Mouse (Mus musculus) cerebellum, adult 9-10 months (tissue): ENCODE results near the gene Gm49359.
"Not testable (repeated sequence)": the region's sequence is repeated elsewhere in the genome, so short reads cannot be mapped to it uniquely, and the experiment has no call there.

Experiments used
- DNase-seq: peaks from one replicate; pipeline ENCODE4 v3.0.0; 2022

Gene Gm49359

DNA sequence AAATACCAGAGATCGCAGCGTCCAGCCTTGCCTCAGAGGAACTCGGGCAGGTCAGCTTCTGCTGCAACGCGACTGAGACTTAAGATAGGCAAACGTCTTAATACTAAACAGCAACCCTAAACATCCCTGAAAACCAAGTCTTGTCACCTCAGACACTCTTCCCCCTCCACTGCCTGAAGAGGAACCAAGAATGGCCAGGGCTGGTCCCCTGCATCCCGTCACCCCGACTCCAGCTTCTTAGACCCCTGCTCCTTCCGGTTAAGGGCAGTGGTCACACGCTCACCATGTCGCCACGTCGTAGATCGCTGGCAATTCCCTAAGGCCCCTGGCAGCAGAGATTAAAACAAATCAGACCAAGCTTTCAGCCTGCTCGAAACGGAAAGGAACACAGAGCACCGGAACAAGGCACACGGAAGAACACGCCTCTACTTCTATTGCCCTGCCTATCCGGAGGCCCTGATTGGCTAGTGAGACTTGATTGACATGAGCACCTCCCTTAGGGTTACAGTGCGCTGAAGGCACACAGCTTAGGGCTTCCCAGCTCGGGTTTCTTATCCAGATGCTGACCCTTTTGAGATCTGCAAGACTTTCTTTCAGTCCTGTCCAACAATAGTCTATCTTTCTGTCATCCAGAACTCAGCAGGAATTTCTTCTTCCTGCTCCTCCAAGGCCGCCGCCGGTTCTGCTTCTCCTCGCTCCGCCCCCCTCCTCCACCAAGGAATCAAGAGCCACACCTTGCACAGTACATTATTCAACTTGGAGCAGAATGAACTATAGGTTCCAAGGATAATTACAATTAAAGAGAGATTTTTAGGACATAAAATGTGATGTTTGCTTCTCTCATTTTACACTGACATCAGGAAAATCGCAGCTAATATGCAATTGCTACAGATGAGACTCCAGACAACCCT, at the start of gene Gm49359:
Gene Gm49359 (minus strand): TSS at position 409 of the 911 bp plus-strand sequence.
- peak; percentile 94 for DNase-seq

DNA sequence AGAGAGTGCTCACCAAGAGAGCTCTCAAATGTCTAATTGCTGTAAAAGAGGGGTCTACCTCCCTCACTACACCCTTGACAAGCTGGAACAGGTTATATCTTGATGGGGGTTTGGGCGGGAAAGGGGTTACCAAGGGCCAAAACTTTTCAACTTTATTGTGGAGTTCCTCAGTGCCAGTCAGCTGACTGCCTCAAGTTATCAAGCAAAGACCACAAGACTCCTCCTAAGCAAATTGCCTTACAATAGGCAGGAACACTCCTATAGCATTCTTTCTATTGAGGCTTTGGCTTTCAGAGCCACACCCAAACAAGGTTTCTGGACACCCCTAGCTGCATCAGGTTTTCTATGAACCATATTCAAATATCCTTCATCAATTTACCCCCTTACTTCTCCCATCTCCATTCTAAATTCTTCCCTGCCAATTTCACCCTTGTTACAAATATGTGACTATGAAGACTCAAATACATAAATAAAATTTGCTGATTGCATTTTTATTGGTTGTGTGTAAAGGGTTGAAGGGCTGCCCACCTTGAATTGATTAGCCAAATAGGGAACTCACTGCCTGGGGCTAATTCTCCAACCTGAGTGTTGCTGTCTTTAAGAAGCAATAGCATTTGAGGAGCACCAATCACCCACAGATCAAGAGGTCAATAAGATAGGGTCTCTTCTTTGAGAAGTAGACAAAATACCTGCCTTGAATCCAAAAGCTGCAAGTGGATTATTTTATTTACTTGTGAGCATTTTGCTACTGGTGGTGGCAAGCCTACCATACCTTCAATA, 44.2 kb upstream of the Gm49359 start:
- DNase-seq: not testable (repeated sequence)

DNA sequence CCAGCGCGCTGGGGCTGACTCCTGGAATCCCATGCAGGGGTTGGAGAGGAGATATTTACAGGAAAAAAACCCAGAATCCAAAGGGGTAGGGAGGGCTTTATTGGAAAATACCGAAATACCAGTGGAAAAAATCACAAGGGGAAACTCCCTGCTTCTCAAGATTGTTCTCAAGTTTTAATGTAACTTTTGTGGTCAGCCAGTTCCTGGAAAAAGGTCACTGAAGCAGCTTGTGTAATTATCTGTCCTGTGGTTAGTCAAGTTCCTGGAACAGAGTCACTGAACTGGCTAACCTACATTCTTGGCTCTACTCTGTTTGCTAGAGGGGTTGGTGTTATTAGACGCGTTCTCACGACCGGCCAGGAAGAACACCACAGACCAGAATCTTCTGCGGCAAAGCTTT, 6.0 kb upstream of the Gm49359 start:
- not testable (repeated sequence) for DNase-seq

DNA sequence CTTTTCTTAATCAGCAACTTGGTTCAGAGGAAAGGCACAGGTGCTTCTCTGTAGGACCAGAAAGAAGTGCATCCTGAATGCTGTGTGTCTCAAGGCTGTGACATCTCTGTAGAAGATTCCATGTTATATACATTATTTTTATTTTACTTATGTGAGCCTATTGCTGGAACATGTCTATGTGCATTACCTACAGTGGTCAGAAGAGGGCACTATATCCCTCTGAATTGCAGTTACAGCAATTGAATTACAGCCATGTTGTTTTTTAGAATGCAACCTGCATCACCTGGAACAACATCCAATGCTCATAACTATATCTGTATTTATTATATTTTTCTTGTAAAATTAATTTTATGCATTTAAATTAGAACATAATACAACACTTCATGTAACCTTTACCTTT, 3.3 kb upstream of the Gm49359 start:
- DNase-seq: not testable (repeated sequence)
